Mouse (Mus musculus) large intestine, adult 2 months (tissue): Measurements from ENCODE around the gene Osbp2. TPM values are rescaled to one million over a fixed set of nuclear protein-coding genes. Genes with fewer than 3 reads are reported as not detected.

Source experiments
- DNase-seq: peaks from one replicate; pipeline ENCODE4 v3.0.0-alpha.2; 2012; ENCODE audit warnings: low read depth, low spot score
- WGBS: fragments of 180-500 bp; shearing (Covaris S2); methylation state at CpG from one replicate; pipeline ENCODE4 v1.1.7; 2018; 5-methylcytosine and 5-hydroxymethylcytosine counted together
- polyA plus RNA-seq: library from polyadenylated mRNA; depleted of rRNA; stranded (reverse); fragments of >200 nt; gene quantifications from 2 replicates; pipeline ENCODE4 v1.2.3, GENCODE M21; 2012

Gene Osbp2
- polyA plus RNA-seq, 1 experiment, result 0.68 TPM

GRCm38 (mm10) chr11:3876419-3876818 is 12.7 kb upstream of the Osbp2 start:
- 81% methylated on average over 6 of the region's 6 CpGs for WGBS
- DNase-seq, result no peak

GRCm38 (mm10) chr11:3864343-3864742 is 640 bp upstream of the Osbp2 start:
- no peak for DNase-seq
- WGBS, result 24% methylated on average over 6 of the region's 6 CpGs

GRCm38 (mm10) chr11:3862661-3863453 is 846 bp downstream of the Osbp2 start:
- WGBS, result 82% methylated on average over 19 of the region's 19 CpGs
- no peak for DNase-seq

- DNase-seq, result no peak
- 59% methylated on average over 4 of the region's 4 CpGs for WGBS
These were observed 3.3 kb downstream of the Osbp2 start for GRCm38 (mm10) chr11:3860361-3860760.

GRCm38 (mm10) chr11:3859778-3860177 is 3.9 kb downstream of the Osbp2 start:
- DNase-seq, result no peak
- WGBS, result 89% methylated on average over 4 of the region's 4 CpGs

GRCm38 (mm10) chr11:3857902-3858301 is 5.8 kb downstream of the Osbp2 start:
- WGBS, result 73% methylated on average over 5 of the region's 5 CpGs
- DNase-seq, result no peak

- 85% methylated on average over 5 of the region's 5 CpGs for WGBS
- DNase-seq, result no peak
These were observed 7.9 kb downstream of the Osbp2 start for GRCm38 (mm10) chr11:3855846-3856245.

- WGBS, result 90% methylated on average over 3 of the region's 3 CpGs
These were observed 9.5 kb downstream of the Osbp2 start for GRCm38 (mm10) chr11:3854156-3854555.

GRCm38 (mm10) chr11:3853481-3854034 is 10.1 kb downstream of the Osbp2 start:
- WGBS, result 36% methylated on average over 5 of the region's 5 CpGs
- DNase-seq, result no peak

More at GRCm38 (mm10) chr11:3854156-3854555, 9.5 kb downstream of the Osbp2 start:
- DNase-seq, result no peak

GRCm38 (mm10) chr11:3853031-3853430 is 10.7 kb downstream of the Osbp2 start:
- no peak for DNase-seq
- WGBS, result 90% methylated on average over 10 of the region's 10 CpGs

GRCm38 (mm10) chr11:3851872-3852271 is 11.8 kb downstream of the Osbp2 start:
- WGBS, result 81% methylated on average over 4 of the region's 4 CpGs
- no peak for DNase-seq

GRCm38 (mm10) chr11:3850746-3851277 is 12.9 kb downstream of the Osbp2 start:
- no peak for DNase-seq
- WGBS, result 58% methylated on average over 5 of the region's 5 CpGs

GRCm38 (mm10) chr11:3850315-3850614 is 13.4 kb downstream of the Osbp2 start:
- no peak for DNase-seq
- 83% methylated on average over 2 of the region's 2 CpGs for WGBS

GRCm38 (mm10) chr11:3849469-3850314 is 14.0 kb downstream of the Osbp2 start:
- 68% methylated on average over 15 of the region's 15 CpGs for WGBS
- DNase-seq, result no peak

GRCm38 (mm10) chr11:3846351-3846750 is 17.4 kb downstream of the Osbp2 start:
- 77% methylated on average over 2 of the region's 2 CpGs for WGBS

GRCm38 (mm10) chr11:3843943-3844734 is 19.6 kb downstream of the Osbp2 start:
- 83% methylated on average over 17 of the region's 17 CpGs for WGBS
- DNase-seq, result no peak

More at GRCm38 (mm10) chr11:3846351-3846750, 17.4 kb downstream of the Osbp2 start:
- no peak for DNase-seq

GRCm38 (mm10) chr11:3835271-3835670 is 28.4 kb downstream of the Osbp2 start:
- no peak for DNase-seq
- WGBS, result 79% methylated on average over 4 of the region's 4 CpGs

- 45% methylated on average over 13 of the region's 13 CpGs for WGBS
- DNase-seq, result no peak
These were observed 29.1 kb downstream of the Osbp2 start for GRCm38 (mm10) chr11:3834421-3835098.
